Mouse (Mus musculus) layer of hippocampus, adult 9-10 months (tissue): Measurements from ENCODE around the gene Lman2l.

ENCODE experiments used
- DNase-seq: peaks from one replicate; pipeline ENCODE4 v3.0.0; 2022; ENCODE audit warnings: low spot score

Gene Lman2l

DNA sequence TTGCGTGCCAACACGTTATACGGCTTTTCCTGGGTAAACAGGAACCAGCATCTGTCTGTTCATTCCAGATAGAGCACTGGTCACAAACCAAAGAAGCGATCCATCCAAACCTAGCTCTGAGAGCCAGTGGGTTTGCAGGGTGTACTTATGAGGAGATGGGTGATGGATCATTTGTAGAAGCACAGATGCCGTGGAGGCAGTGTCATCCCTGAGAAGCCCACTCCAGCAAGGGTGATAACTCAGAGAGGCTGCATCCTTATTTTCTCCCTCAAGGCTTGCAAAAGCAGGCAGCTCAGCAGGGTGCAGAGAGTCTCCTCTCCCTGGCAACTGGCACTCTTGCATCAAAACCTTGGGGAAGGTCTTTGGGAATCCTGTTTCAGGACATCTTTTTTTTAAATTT, 13.1 kb upstream of the Lman2l start:
- DNase-seq = no peak

- no peak for DNase-seq
Measured at GRCm38 (mm10) chr1:36457388-36458014, 12.4 kb upstream of the Lman2l start.

GRCm38 (mm10) chr1:36454055-36454815, 9.2 kb upstream of the Lman2l start:
- DNase-seq = no peak

GRCm38 (mm10) chr1:36446841-36447240, 1.8 kb upstream of the Lman2l start:
- DNase-seq = no peak

- DNase-seq = no peak
Measured at GRCm38 (mm10) chr1:36446106-36446824, 1.2 kb upstream of the Lman2l start.

GRCm38 (mm10) chr1:36445508-36445907, 437 bp upstream of the Lman2l start:
- DNase-seq = no peak

DNA sequence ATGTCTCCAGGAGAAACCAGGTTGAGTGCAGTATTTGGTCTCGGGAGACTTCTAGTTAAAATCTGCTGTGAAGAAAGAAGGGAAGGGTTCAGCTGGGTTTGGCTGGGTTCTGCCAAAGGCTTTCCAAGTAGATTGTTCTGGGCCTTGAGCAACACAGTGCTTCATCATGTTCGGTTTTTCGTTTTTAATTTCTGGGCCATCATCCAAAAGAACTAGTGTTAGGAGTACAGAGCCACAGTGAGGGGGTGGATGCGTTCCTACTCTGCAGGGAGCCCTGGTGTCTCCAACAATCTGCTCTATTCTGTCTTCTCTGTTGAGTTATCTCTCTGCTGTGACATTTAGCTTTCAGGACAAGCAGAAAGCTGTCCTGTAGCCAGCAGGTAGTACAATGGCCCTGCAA, 4.0 kb downstream of the Lman2l start:
- peak; percentile 71 for DNase-seq

DNA sequence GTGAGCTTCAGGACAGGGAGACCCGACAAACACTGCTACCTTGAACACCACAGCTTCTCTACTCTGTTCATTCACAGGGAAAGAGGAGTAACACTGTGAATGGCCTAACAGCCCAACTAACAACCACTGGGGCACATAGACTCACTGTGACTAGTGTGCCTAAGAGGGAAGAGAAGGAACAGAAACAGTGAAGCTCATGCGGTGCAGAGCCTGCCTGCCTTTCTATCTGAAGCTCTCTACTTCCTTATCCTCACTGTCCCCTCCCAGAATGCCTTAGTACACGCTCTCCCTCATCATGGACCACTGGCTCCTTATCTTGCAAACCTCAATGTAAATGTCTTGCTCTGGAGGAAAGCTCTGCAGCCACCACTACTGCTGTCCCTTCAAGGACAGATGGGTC, 7.8 kb downstream of the Lman2l start:
- DNase-seq = no peak

DNA sequence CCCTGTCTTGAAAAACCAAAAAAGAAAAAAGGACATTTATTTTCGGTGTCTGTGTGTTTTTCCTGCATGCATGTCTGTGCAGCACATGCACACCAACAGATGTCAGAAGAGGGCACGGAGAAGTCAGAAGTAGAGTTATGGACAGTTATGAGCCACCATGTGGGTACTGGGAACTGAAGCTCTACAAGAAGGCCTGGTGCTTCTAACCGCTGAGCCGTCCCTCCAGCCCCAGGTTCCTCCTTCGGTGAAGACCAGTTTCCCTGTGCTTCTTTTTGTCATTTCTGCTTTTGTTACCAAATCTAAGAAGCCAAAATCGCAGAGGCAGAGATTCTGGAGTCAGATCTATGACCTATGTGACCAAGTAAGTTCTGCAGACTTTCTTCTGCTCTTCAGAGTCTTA, 8.6 kb downstream of the Lman2l start:
- DNase-seq = no peak

- DNase-seq = no peak
Measured at GRCm38 (mm10) chr1:36435071-36435470, 10.0 kb downstream of the Lman2l start.

DNA sequence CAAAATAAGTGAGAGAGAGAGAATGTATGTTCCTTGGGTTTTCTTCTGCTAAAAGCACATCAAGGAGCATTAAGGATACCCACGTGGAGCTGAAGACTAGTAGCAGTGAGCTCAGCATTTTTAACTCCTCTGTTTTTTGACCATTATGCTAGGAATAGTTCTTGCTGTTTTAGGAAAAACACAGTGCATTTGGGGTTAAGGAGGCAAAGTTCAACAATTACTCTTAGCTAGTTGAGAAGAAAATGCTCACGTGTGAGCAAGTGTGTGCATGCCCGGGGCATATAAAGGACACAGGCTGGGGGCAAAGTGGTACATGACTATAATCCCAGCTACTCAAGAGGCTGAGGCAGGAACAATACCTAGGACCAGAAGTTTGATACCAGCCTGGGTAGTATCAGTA, 11.5 kb downstream of the Lman2l start:
- DNase-seq = no peak

DNA sequence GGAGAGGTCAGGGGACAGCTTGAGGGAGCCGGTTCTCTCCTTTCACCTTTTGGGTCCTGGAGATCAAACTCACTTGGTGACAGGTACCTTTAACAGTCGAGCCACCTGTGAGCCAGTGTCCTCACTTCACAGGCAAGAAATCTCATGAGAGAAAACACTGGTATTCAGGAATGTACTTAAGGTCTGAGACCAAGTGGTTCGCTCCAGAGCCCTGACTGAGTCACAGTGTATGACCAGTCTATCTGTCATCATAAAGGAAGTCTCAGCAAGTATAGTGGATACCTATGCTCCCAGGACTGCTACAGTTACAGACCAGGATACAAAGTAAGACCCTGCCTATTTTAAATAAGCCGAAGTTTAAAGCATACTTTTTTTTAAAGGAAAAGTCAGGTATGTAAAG, 12.1 kb downstream of the Lman2l start:
- no peak for DNase-seq

GRCm38 (mm10) chr1:36429511-36429910, 15.6 kb downstream of the Lman2l start:
- no peak for DNase-seq

GRCm38 (mm10) chr1:36404531-36404930, 40.5 kb downstream of the Lman2l start:
- no peak for DNase-seq

GRCm38 (mm10) chr1:36401509-36401908, 43.6 kb downstream of the Lman2l start:
- no peak for DNase-seq

GRCm38 (mm10) chr1:36397041-36397440, 48.0 kb downstream of the Lman2l start:
- no peak for DNase-seq

DNA sequence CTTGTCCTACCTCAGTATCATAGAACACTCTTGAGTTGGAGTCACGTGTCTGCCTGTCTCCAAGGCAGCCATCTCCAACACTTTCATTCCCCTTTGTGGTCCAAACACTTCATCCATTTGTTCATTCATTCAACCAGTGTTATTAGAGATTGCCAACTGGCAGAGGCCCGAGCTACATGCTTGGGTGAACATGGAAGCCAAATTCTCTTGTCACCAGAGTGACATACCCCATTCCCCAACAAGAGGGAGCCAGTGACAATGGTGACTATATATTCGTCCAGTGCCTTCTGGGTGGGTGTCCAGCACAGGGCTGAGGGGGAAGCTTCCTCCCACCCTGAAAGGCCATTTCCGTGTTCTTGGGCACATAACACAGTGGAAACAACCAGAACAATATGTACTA, 65.5 kb downstream of the Lman2l start:
- no peak for DNase-seq

- no peak for DNase-seq
Measured at GRCm38 (mm10) chr1:36378880-36379279, 66.2 kb downstream of the Lman2l start.

DNA sequence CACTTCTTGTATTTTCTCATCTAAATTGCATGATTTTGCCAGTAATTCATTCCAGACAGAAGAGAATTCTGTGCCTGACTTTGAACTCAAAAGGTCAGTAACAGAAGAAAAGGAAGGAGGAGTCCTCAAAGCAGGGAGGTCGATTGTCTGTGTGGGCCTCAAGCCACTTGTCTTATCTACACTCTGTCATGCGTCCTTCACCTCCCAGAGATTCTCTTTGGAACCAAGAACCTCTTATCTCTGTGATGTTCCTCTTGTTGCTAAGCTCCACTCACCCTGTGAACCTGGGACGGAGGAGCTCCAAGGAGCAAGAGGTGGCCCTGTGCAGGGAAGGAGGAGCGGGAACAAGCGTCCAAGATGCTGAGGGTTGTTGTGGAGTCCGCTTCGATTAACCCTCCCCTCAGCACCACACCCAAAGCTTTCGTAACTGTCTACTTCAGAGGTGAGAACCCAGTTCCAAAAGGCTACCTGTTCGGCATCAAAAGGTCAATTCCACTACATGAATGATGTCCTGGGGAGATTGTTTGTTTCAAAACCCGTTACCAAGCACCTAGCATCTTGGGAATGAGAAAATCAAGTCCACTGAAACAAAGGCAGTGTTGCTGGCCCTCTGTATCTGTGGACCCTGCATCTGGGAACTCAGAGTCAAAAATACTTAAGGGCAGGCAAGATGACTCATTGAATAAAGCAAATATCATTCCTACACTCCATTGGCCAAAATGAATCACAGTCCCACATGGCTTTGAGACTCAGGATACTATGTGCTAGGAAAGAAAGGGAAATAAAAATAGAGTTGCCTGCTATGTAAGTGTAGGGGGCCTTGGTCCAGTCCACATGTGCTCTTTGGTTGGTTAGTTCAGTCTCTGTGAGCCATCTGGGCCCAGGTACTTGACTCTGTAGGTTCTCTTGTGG, 72.9 kb downstream of the Lman2l start, which contains the start of gene Fer1l5:
Fer1l5 (plus strand) TSS at position 358 of the 912 bp plus-strand sequence.
- no peak for DNase-seq

GRCm38 (mm10) chr1:36370918-36371317, 74.2 kb downstream of the Lman2l start:
- DNase-seq = no peak
